Mouse (Mus musculus) CH12.LX (cell line): ENCODE results near the gene Nelfb. TPM values are rescaled to one million over a fixed set of nuclear protein-coding genes. Genes with fewer than 3 reads are reported as not detected.

Experiments used
- DNase-seq: peaks from one replicate; pipeline ENCODE4 v3.0.0-alpha.2; 2013; ENCODE audit errors: extremely low read depth
- H3K27ac ChIP-seq: 2 replicates; pipeline ENCODE4 v1.5.1; 2012; ENCODE audit warnings: low read depth, mild to moderate bottlenecking, control low read depth, moderate library complexity; ENCODE audit not compliant: insufficient read depth
- H3K27me3 ChIP-seq: replicated peaks from 2 replicates; pipeline ENCODE3; 2012; ENCODE audit warnings: inconsistent platforms
- H3K36me3 ChIP-seq, 2 experiments: replicated peaks in 1 of 2; 2 replicates each; pipeline versions ENCODE3 to v1.6.1; 2012; ENCODE audit warnings: inconsistent platforms in 1 of 2, low read length in 1 of 2, mild to moderate bottlenecking in 1 of 2, mixed read lengths in 1 of 2, moderate library complexity in 1 of 2; ENCODE audit not compliant: control insufficient read depth in 1 of 2, insufficient read depth in 1 of 2
- H3K4me1 ChIP-seq, 2 experiments: 2 replicates each; pipeline ENCODE4 v1.6.1; 2012; ENCODE audit warnings: inconsistent platforms in 1 of 2, moderate library complexity in 1 of 2; ENCODE audit not compliant: insufficient read depth in 2 of 2, control insufficient read depth in 1 of 2
- H3K4me2 ChIP-seq: 2 replicates; pipeline ENCODE4 v1.6.1; 2012; ENCODE audit warnings: low read depth, mild to moderate bottlenecking, control low read depth; ENCODE audit not compliant: poor library complexity, insufficient read depth, severe bottlenecking
- H3K4me3 ChIP-seq, 3 experiments: fragments of 150-350 bp in 1 of 3; sonication (generic) in 1 of 3; replicated peaks in 1 of 3; 2 replicates each; pipeline versions ENCODE3 to v1.5.1; 2011 to 2012; ENCODE audit warnings: low read depth in 2 of 3, low read length in 2 of 3, mild to moderate bottlenecking in 2 of 3, moderate library complexity in 2 of 3, control low read depth in 1 of 3, improper control_type of control experiment in 1 of 3, inconsistent platforms in 1 of 3, mixed read lengths in 1 of 3; ENCODE audit not compliant: poor library complexity in 1 of 3
- H3K79me2 ChIP-seq: replicated peaks from 2 replicates; pipeline ENCODE4 v1.6.1; 2012; ENCODE audit warnings: mild to moderate bottlenecking, moderate library complexity; ENCODE audit not compliant: control insufficient read depth, poor library complexity, insufficient read depth, severe bottlenecking; ENCODE audit errors: extremely low read depth
- H3K9ac ChIP-seq: 2 replicates; pipeline ENCODE4 v1.6.1; 2012; ENCODE audit warnings: low read depth, mild to moderate bottlenecking, control low read depth, moderate library complexity; ENCODE audit not compliant: insufficient read depth
- H3K9me3 ChIP-seq: replicated peaks from 2 replicates; pipeline ENCODE3; 2012; ENCODE audit warnings: low read length, inconsistent platforms, mixed read lengths
- BHLHE40 ChIP-seq: IDR thresholded peaks from 2 replicates; pipeline ENCODE4 v1.6.1; 2011; ENCODE audit warnings: mild to moderate bottlenecking, low read depth, low read length, improper control_type of control experiment
- CTCF ChIP-seq, 2 experiments: IDR thresholded peaks in 1 of 2; conservative IDR thresholded peaks in 1 of 2; 2 replicates each; pipeline ENCODE4 v1.5.1; 2011 to 2012; ENCODE audit warnings: low read depth in 2 of 2, low read length in 2 of 2, improper control_type of control experiment in 1 of 2, inconsistent platforms in 1 of 2, mild to moderate bottlenecking in 1 of 2, moderate library complexity in 1 of 2
- E2F4 ChIP-seq: IDR thresholded peaks from 2 replicates; pipeline ENCODE4 v1.6.1; 2011; ENCODE audit warnings: low read depth, low read length, improper control_type of control experiment; ENCODE audit not compliant: insufficient replicate concordance
- ELF1 ChIP-seq: IDR thresholded peaks from 2 replicates; pipeline ENCODE4 v1.6.1; 2014; ENCODE audit warnings: low read depth, mild to moderate bottlenecking, inconsistent platforms, low read length, improper control_type of control experiment
- ETS1 ChIP-seq: conservative IDR thresholded peaks from 2 replicates; pipeline ENCODE4 v1.6.1; 2012; ENCODE audit warnings: low read depth, mild to moderate bottlenecking, inconsistent platforms, low read length, improper control_type of control experiment, moderate library complexity
- GABPA ChIP-seq: IDR thresholded peaks from 2 replicates; pipeline ENCODE4 v1.6.1; 2012; ENCODE audit warnings: low read depth, low read length, improper control_type of control experiment, inconsistent platforms; ENCODE audit not compliant: insufficient replicate concordance
- HCFC1 ChIP-seq: IDR thresholded peaks from 2 replicates; pipeline ENCODE4 v1.6.1; 2012; ENCODE audit warnings: low read depth, mild to moderate bottlenecking, inconsistent platforms, low read length, improper control_type of control experiment
- IRF4 ChIP-seq: IDR thresholded peaks from 2 replicates; pipeline ENCODE4 v1.6.1; 2014; ENCODE audit warnings: low read depth, mild to moderate bottlenecking, inconsistent platforms, low read length, improper control_type of control experiment
- JUN ChIP-seq: IDR thresholded peaks from 2 replicates; pipeline ENCODE4 v1.6.1; 2011; ENCODE audit warnings: low read depth, mild to moderate bottlenecking, low read length, improper control_type of control experiment, moderate library complexity; ENCODE audit not compliant: insufficient read depth
- JUND ChIP-seq: conservative IDR thresholded peaks from 2 replicates; pipeline ENCODE4 v1.6.1; 2011; ENCODE audit warnings: low read depth, low read length, improper control_type of control experiment
- KAT2A ChIP-seq: IDR thresholded peaks from 2 replicates; pipeline ENCODE4 v1.6.1; 2012; ENCODE audit warnings: low read length, improper control_type of control experiment, inconsistent platforms; ENCODE audit not compliant: insufficient replicate concordance
- MAFK ChIP-seq: IDR thresholded peaks from 2 replicates; pipeline ENCODE4 v1.6.1; 2011; ENCODE audit warnings: low read length, improper control_type of control experiment; ENCODE audit not compliant: insufficient replicate concordance
- MEF2A ChIP-seq: IDR thresholded peaks from 2 replicates; pipeline ENCODE4 v1.6.1; 2014; ENCODE audit warnings: low read depth, mild to moderate bottlenecking, inconsistent platforms, low read length, improper control_type of control experiment, borderline replicate concordance
- MXI1 ChIP-seq: IDR thresholded peaks from 2 replicates; pipeline ENCODE4 v1.6.1; 2011; ENCODE audit warnings: mild to moderate bottlenecking, low read depth, low read length, improper control_type of control experiment
- NELFE ChIP-seq: IDR thresholded peaks from 2 replicates; pipeline ENCODE4 v1.6.1; 2011; ENCODE audit warnings: low read depth, low read length, improper control_type of control experiment
- POLR2AphosphoS2 ChIP-seq: IDR thresholded peaks from 2 replicates; pipeline ENCODE4 v1.6.1; 2011; ENCODE audit warnings: low read depth, low read length, improper control_type of control experiment
- SIN3A ChIP-seq: IDR thresholded peaks from 2 replicates; pipeline ENCODE4 v1.6.1; 2012; ENCODE audit warnings: low read length, improper control_type of control experiment, inconsistent platforms
- SMC3 ChIP-seq: IDR thresholded peaks from 2 replicates; pipeline ENCODE4 v1.6.1; 2011; ENCODE audit warnings: low read depth, low read length, improper control_type of control experiment
- TBP ChIP-seq: conservative IDR thresholded peaks from 2 replicates; pipeline ENCODE4 v1.6.1; 2011; ENCODE audit warnings: low read depth, low read length, improper control_type of control experiment
- TCF12 ChIP-seq: IDR thresholded peaks from 2 replicates; pipeline ENCODE4 v1.6.1; 2014; ENCODE audit warnings: low read depth, mild to moderate bottlenecking, inconsistent platforms, low read length, improper control_type of control experiment
- USF1 ChIP-seq: IDR thresholded peaks from 2 replicates; pipeline ENCODE4 v1.6.1; 2014; ENCODE audit warnings: low read depth, mild to moderate bottlenecking, inconsistent platforms, low read length, improper control_type of control experiment
- USF2 ChIP-seq: conservative IDR thresholded peaks from 2 replicates; pipeline ENCODE4 v1.6.1; 2011; ENCODE audit warnings: low read depth, low read length, improper control_type of control experiment
- ZKSCAN1 ChIP-seq: IDR thresholded peaks from 2 replicates; pipeline ENCODE4 v1.6.1; 2012; ENCODE audit warnings: low read depth, inconsistent platforms, low read length, improper control_type of control experiment, borderline replicate concordance
- ZMIZ1 ChIP-seq: IDR thresholded peaks from 2 replicates; pipeline ENCODE4 v1.6.1; 2012; ENCODE audit warnings: low read depth, mild to moderate bottlenecking, inconsistent platforms, low read length, improper control_type of control experiment
- dilution Hi-C: fragments of 300-500 bp; cut with MboI; formaldehyde crosslinking; loops from 2 replicates; pipeline ENCODE4 v1.14.3; 2020; ENCODE audit warnings: low sequenced_read_pairs; ENCODE audit not compliant: extremely low pct_unique_long_range_greater_than_20kb, extremely low pct_ligation_motif_present
- in situ Hi-C: fragments of 300-500 bp; cut with MboI; formaldehyde crosslinking; loops from 3 replicates; pipeline ENCODE4 v1.14.3; 2019; ENCODE audit warnings: low sequenced_read_pairs, low pct_ligation_motif_present, low pct_unique_long_range_greater_than_20kb, mixed read lengths
- polyA plus RNA-seq: library from polyadenylated mRNA; unstranded; fragments of >175 nt; gene quantifications from 2 replicates; pipeline ENCODE4 v1.2.1, GENCODE M21; 2012; ENCODE audit warnings: low read depth; ENCODE audit not compliant: insufficient read length
- total RNA-seq, 2 experiments: library from RNA; depleted of rRNA; stranded (reverse); fragments of 300-350 nt in 1 of 2; fragments of >200 nt in 1 of 2; gene quantifications; 2 replicates each; pipeline ENCODE4 v1.2.3; 2012 to 2014

Gene Nelfb
- total and polyA plus RNA-seq, 3 experiments, result 53.6 to 58.0 (median 57.0) TPM

- H3K27ac ChIP-seq, result no peak overlapping the region
- no peak for DNase-seq
- H3K4me2 ChIP-seq, result no peak overlapping the region
- peaks cover 11% of the 10 kb centered on the region for H3K9me3 ChIP-seq
- no peaks in the 10 kb centered on the region for H3K36me3 ChIP-seq
- in situ Hi-C loops, result no loop called here
- H3K4me1 ChIP-seq, result peaks cover 12 to 19% of the 10 kb centered on the region in 2 experiments
- no peak overlapping the region for H3K4me3 ChIP-seq
- peaks cover 88% of the 10 kb centered on the region for H3K27me3 ChIP-seq
- H3K79me2 ChIP-seq, result no peaks in the 10 kb centered on the region
- TF ChIP-seq ZKSCAN1, result no peak
- no peak for TF ChIP-seq JUN
- no peak for TF ChIP-seq ETS1
- no peak for TF ChIP-seq JUND
- H3K9ac ChIP-seq, result no peak overlapping the region
- dilution Hi-C loops, result no loop called here
Observed at GRCm38 (mm10) chr2:25177685-25178084, 33.6 kb downstream of the Nelfb start.

- Histone ChIP-seq H3K79me2 (no peaks in the 10 kb centered on the region), H3K9me3 (peaks cover 11% of the 10 kb centered on the region), H3K9ac (no peak overlapping the region), H3K4me3 (no peak overlapping the region), H3K4me1 (peaks cover 12 to 21% of the 10 kb centered on the region in 2 experiments), H3K27me3 (peaks cover 85% of the 10 kb centered on the region), H3K36me3 (no peaks in the 10 kb centered on the region), H3K4me2 (no peak overlapping the region), H3K27ac (no peak overlapping the region)
- dilution Hi-C loops, result no loop called here
- TF ChIP-seq POLR2AphosphoS2, result no peak
- no peak for TF ChIP-seq BHLHE40
- TF ChIP-seq KAT2A, result no peak
- TF ChIP-seq JUN, result no peak
- TF ChIP-seq ETS1, result no peak
- TF ChIP-seq HCFC1, result no peak
- no peak for DNase-seq
- in situ Hi-C loops, result no loop called here
Observed at GRCm38 (mm10) chr2:25177076-25177475, 34.2 kb downstream of the Nelfb start.

GRCm38 (mm10) chr2:25176573-25176972 is 34.7 kb downstream of the Nelfb start:
- Histone ChIP-seq H3K9ac (no peak overlapping the region), H3K79me2 (no peaks in the 10 kb centered on the region), H3K4me2 (no peak overlapping the region), H3K27me3 (peaks cover 81% of the 10 kb centered on the region), H3K4me1 (peaks cover 12 to 21% of the 10 kb centered on the region in 2 experiments), H3K4me3 (no peak overlapping the region), H3K27ac (no peak overlapping the region), H3K9me3 (peaks cover 9% of the 10 kb centered on the region), H3K36me3 (no peaks in the 10 kb centered on the region)
- TF ChIP-seq SMC3 (no peak), IRF4 (no peak), MAFK (no peak), JUND (no peak), TBP (no peak), ZMIZ1 (no peak), POLR2AphosphoS2 (no peak), SIN3A (no peak), NELFE (no peak), ELF1 (no peak), USF2 (no peak), CTCF (conservative IDR thresholded peaks at IDR 0.05 in 1 of 2, IDR thresholded peaks at IDR 0.05 in 1 of 2; ENCODE audit: low read depth in 2 of 2, low read length in 2 of 2) (no peak), MEF2A (no peak), USF1 (no peak), MXI1 (no peak), GABPA (no peak), TCF12 (no peak), ETS1 (no peak), E2F4 (no peak), KAT2A (no peak)
- DNase-seq, result no peak
- dilution Hi-C loops, result no loop called here
- in situ Hi-C loops, result no loop called here
